Mouse (Mus musculus) left cerebral cortex, adult 2 months (tissue): ENCODE measurements at regions not wholly inside any gene's neighbourhood (a gene's known extent, or its start where the extent isn't known, plus 50 kb on each side); places are given as distances from the start of the nearest gene placed in this dataset.
"Not testable (repeated sequence)": the region's sequence is repeated elsewhere in the genome, so short reads cannot be mapped to it uniquely, and the experiment has no call there.

Experiments
- DNase-seq, 2 experiments: peaks; one replicate each; pipeline ENCODE4 v3.0.0; 2021 to 2022; ENCODE audit warnings: low spot score in 2 of 2, mixed read lengths in 1 of 2; ENCODE audit errors: extremely low spot score in 1 of 2
- H3K27ac ChIP-seq: fragments of 200-600 bp; 2 replicates; pipeline ENCODE4 v1.8.1; 2022
- H3K4me3 ChIP-seq: fragments of 200-600 bp; 2 replicates; pipeline ENCODE4 v1.8.1; 2022
- CTCF ChIP-seq: fragments of 200-600 bp; IDR thresholded peaks from 2 replicates; pipeline ENCODE4 v1.8.1; 2022; ENCODE audit warnings: antibody characterized with exemption, mild to moderate bottlenecking, moderate library complexity
- intact Hi-C: fragments of 180-260 bp; cut with DNase I; formaldehyde crosslinking; loops from one replicate; pipeline ENCODE4 v1.15.1; 2025

GRCm38 (mm10) chr6:25101761-25102160 lies 145.7 kb upstream of the Tmem229a start:
- DNase-seq = no peak
- intact Hi-C loops = no loop called here
- no peak for TF ChIP-seq CTCF
- Histone ChIP-seq H3K4me3 (no peak overlapping the region), H3K27ac (no peak overlapping the region)

GRCm38 (mm10) chr6:25087167-25087566 lies 131.1 kb upstream of the Tmem229a start:
- no peak overlapping the region for H3K27ac ChIP-seq
- DNase-seq = peak in 1 of 2 experiments; percentile 14
- intact Hi-C loops = no loop called here
- no peak overlapping the region for H3K4me3 ChIP-seq
- no peak for TF ChIP-seq CTCF

- no peak for DNase-seq
- no peak for TF ChIP-seq CTCF
- Histone ChIP-seq H3K4me3 (no peak overlapping the region), H3K27ac (no peak overlapping the region)
- intact Hi-C loops = no loop called here
Observed at GRCm38 (mm10) chr6:25085871-25086270, 129.8 kb upstream of the Tmem229a start.

- H3K27ac ChIP-seq, DNase-seq, intact Hi-C loops, H3K4me3 ChIP-seq: not testable (repeated sequence)
Observed at GRCm38 (mm10) chr6:25085296-25085695, 129.2 kb upstream of the Tmem229a start.

GRCm38 (mm10) chr6:25065913-25066312 lies 109.8 kb upstream of the Tmem229a start:
- no peak for DNase-seq
- no peak overlapping the region for H3K27ac ChIP-seq
- no peak overlapping the region for H3K4me3 ChIP-seq
- intact Hi-C loops = no loop called here
- no peak for TF ChIP-seq CTCF

- Histone ChIP-seq H3K27ac (peak overlapping the region; percentile 45), H3K4me3 (no peak overlapping the region)
- no peak for TF ChIP-seq CTCF
- DNase-seq = no peak
- intact Hi-C loops = no loop called here
Observed at GRCm38 (mm10) chr6:25032878-25033509, 76.9 kb upstream of the Tmem229a start.

GRCm38 (mm10) chr6:25026953-25027352 lies 70.9 kb upstream of the Tmem229a start:
- Histone ChIP-seq H3K27ac (no peak overlapping the region), H3K4me3 (no peak overlapping the region)
- peak; percentile 63 for TF ChIP-seq CTCF
- intact Hi-C loops = loop anchor here (10.0 kb wide), 1 partner anchor 418 kb away; no protein-coding TSS in a partner anchor
- DNase-seq = no peak

GRCm38 (mm10) chr6:25020005-25020772 lies 64.1 kb upstream of the Tmem229a start:
- TF ChIP-seq CTCF = peak; percentile 72
- intact Hi-C loops = loop anchor here (2.0 to 10.0 kb wide), 4 partner anchors 425 to 747 kb away; no protein-coding TSS in a partner anchor

GRCm38 (mm10) chr6:25013288-25013606 lies 57.1 kb upstream of the Tmem229a start:
- intact Hi-C loops = no loop called here
- Histone ChIP-seq H3K4me3 (no peak overlapping the region), H3K27ac (no peak overlapping the region)
- TF ChIP-seq CTCF = no peak
- no peak for DNase-seq

More at GRCm38 (mm10) chr6:25020005-25020772, 64.1 kb upstream of the Tmem229a start:
- Histone ChIP-seq H3K27ac (no peak overlapping the region), H3K4me3 (no peak overlapping the region)
- DNase-seq = peak; percentile 12 to 20

GRCm38 (mm10) chr6:25012376-25013287 lies 56.5 kb upstream of the Tmem229a start:
- no peak for DNase-seq
- TF ChIP-seq CTCF = no peak
- no peak overlapping the region for H3K27ac ChIP-seq
- no peak overlapping the region for H3K4me3 ChIP-seq
- intact Hi-C loops = no loop called here

- H3K4me3 ChIP-seq, DNase-seq, intact Hi-C loops, H3K27ac ChIP-seq: not testable (repeated sequence)
Observed at GRCm38 (mm10) chr6:25008856-25009255, 52.8 kb upstream of the Tmem229a start.
